Mouse (Mus musculus) adipocyte (in vitro differentiated cells): ENCODE results near the gene Lipe.

ENCODE experiments used
- DNase-seq: peaks from one replicate; pipeline ENCODE4 v3.0.0-alpha.2; 2016; ENCODE audit warnings: low spot score

Lipe gene

DNA sequence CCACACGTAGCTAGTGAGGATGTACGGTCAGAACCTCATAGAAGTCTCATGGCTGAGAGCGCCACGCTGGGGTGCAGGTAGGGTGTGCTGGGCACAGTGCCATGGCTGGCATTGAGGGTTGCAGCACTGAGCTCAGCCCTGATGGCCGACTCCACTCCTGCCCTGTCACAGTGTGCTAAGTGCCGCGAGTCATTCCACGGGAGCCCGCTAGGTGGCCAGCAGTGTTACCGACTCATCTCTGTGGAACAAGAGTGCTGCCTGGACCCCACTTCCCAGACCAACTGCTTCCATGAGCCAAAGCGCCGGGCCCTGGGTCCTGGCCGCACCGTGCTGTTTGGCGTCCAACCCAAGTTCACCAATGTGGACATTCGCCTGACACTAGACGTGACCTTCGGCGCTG, 35.4 kb downstream of the Lipe start:
- peak; percentile 7 for DNase-seq

DNA sequence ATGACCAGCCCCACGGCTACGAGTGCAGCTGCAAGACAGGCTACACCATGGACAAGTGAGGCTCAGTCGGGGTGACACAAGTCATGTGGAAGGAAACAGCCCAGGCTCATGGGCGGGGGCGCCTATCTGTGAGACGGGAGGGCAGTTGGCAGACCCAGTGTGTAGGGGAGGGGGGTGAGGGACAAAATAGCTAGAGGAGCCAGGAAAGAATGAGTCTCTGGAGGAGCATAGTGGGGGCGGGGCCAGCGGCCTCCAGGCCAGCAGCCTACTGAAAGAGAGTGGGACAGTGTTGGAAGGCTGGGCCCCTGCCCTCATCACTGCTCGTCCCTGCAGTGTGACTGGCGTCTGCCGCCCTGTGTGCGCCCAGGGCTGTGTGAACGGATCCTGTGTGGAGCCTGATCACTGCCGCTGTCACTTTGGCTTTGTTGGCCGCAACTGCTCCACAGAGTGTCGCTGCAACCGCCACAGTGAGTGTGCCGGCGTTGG, 39.7 kb downstream of the Lipe start:
- DNase-seq: no peak

DNA sequence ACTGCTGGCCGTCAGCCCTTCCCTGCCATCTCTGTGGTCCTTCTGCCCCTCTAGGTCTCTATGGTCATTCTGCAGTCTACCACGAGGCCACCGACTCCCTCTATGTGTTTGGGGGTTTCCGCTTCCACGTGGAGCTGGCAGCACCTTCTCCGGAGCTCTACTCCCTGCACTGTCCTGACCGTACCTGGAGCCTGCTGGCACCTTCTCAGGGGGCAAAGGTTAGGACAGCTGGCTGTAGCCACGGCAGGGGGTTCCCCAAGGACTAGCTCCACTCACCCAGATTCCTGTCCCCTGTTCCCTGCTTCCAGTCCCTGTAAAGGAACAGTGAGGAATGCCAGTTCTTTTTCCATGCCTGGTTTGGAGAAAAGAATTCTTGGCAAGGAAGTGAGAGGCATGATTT, 49.6 kb downstream of the Lipe start:
- DNase-seq: no peak

DNA sequence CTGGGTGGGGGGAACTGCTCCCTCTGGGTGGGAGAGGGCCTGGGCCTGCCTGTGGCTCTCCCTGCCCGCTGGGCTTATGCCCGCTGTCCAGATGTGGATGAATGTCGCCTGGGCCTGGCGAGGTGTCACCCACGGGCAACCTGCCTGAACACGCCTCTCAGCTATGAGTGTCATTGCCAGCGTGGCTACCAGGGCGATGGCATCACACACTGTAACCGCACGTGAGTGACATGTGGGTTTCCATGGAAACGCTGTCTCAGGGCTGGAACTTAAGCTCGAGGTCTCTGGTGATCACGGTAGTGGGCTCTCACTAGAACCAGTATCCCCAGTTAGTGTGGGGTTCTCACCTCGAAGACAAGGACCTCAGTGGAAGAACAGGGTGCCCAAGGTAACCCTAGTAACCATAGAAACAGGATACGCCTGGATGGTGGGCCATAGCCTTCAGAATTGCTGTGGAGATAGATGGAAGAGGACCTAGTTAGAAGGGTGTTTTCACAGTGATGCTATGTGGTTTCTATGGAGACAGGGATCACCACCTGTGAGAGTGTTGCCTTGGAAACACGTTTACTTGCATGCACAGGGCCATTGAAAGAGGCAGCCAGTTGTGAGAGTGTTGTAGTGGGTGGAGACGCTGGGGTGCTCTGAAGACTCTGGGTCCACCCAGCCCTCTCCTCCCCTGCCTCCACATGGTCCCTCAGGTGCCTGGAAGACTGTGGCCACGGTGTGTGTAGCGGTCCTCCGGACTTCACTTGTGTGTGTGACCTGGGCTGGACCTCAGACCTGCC, 57.3 kb downstream of the Lipe start:
- no peak for DNase-seq

DNA sequence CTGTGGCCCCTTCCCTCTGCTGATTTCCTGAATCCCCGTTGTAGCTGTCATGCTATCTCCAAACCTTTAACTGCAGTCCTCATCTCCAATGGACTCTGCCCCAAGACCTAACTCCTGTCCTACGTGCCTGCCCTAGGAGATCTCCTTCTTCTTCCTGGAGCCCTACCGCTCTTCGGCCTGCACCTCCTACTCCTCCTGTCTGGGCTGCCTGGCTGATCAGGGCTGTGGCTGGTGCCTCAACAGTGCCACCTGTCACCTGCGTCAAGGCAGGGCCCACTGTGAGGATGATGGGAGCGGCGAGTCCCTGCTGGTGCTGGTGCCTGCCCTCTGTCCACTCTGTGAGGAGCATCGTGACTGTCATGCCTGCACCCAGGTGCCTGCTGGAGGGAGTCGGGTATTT, 59.2 kb downstream of the Lipe start:
- no peak for DNase-seq

DNA sequence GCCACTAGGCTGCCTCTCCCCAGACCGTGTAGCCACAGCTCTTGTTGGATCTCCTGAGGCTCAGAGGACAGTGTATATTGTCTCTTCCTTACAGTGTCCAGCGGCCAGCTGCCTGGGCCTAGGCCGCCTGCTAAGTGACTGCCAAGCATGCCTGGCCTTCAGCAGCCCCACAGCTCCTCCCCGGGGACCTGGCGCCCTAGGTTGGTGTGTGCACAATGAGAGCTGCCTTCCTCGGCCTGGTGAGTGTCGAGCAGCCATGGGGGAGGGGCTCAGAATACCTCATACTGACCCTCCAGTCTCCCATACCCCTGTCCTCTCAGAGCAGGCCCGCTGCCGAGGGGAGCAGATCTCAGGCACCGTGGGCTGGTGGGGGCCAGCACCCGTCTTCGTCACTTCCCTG, 64.0 kb downstream of the Lipe start:
- DNase-seq: no peak

DNA sequence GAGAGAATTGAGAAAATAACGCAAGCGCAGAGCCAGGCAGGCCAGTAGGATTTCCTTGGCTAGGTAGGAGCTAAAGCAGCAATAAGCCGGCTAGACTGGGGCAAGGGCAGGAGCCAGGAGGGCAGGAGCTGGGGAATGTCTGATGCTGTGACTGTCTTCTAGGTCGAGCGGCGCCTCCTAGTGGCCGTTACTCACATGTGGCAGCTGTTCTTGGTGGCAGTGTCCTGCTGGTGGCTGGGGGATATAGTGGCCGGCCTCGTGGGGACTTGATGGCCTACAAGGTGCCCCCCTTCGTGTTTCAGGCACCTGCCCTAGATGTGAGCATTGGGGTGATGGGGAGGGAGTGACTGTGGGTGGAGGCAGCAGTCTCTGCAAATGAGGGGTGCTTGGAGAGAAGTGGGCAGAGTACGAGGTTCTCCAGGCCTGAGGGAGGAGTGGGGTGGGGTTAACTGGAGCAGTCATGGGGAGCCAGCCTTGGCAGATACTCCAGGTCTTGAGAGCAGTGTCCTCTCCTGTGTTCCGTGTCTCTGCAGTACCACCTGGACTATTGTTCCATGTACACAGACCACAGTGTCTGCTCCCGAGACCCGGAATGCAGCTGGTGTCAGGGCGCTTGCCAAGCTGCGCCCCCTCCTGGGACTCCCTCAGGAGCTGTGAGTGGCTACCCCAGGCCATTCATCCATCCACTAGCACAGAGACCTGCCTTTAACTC, 64.8 kb downstream of the Lipe start:
- DNase-seq: peak; percentile 78
